Mouse (Mus musculus) right cerebral cortex, postnatal 25 days (tissue): ENCODE results near the gene Rpa1.

Source experiments
- DNase-seq: peaks from one replicate; pipeline ENCODE4 v3.0.0; 2022

Gene Rpa1

DNA sequence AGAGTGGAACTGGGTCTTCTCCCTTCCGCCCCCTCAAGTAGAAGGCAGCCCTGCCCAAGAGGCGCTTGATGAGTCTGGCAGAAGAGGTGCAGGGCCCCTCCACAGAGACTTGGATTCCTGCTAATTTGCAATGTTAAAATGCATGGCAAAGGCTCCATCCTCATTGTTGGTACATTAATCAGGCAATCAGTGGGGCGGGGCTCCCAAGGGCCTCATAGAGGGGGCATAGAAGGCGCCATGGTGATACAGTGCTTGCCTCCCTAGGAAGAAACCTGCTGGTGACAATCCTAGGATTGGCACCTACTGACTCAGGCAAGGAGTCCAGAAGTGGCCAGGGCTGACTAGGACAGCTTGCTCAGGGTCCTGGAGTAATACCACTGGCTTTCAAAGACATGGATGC is 86.4 kb downstream of the Rpa1 start:
- no peak for DNase-seq

DNA sequence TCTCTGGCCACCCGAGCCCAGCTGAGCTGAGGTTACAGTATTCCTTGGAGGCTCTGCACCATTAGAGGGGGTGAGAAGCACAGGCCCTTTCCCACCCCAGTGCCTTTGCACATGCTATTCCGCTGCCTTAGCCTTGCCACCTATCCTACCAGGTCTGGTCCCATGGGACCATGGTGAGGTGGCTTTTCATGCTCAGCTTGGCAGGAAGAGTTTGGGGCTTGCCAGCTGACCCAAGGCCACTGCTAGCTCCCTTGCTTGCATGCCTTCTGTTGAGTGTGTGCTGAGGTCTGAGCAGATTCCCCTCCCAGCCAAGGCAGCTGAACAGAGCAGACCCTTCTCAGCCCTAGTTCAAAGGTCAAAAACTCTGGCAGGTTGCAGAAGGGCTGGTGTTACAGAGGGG is 87.1 kb downstream of the Rpa1 start:
- DNase-seq = no peak

DNA sequence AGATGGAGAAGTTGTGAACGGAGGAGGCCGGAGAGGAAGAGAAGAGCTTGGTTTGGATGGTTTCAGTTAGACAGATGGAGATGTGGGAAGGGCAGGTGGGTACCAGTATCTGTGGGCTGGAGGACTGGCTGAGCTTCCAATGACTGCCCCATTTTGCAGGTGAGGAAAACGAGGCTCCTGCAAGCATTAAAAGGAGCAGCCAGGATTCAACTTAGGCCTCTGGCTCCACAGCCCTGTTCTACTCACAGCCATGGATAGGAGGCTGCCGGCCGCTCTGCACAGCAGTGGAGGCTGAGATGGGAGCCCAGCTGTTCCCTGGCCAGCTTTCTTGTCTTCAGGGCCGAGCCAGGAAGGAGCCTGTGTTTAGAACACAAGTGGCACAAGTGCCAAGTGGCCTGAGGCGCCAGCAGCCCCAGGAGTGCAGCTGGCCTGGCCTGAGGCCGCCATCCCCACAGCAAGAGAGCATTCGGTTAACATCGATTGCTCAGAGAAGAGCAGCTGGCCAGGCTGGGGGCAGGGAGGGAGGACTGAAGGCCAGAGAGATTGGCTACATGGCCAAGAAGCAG is 88.0 kb downstream of the Rpa1 start:
- DNase-seq = no peak

DNA sequence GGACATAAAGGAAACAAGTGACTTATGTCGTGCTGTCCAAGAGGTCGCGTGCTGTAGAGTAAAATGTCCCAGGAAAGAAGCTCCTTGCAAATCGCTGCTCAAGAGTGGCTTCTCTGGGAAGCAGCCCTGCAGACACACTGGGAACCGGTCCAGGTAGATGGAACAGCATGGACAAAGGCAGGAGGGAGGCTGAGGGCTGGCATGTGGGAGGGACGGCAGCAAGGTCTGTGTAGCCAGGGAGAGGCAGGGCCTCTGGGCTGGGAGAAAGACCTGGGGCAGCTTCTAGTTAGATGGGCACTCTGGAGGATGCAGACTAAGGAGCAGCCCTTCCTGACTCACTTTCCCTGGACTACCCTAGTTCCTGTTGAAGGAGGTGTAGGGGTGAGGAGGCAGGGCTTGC is 88.7 kb downstream of the Rpa1 start:
- no peak for DNase-seq

DNA sequence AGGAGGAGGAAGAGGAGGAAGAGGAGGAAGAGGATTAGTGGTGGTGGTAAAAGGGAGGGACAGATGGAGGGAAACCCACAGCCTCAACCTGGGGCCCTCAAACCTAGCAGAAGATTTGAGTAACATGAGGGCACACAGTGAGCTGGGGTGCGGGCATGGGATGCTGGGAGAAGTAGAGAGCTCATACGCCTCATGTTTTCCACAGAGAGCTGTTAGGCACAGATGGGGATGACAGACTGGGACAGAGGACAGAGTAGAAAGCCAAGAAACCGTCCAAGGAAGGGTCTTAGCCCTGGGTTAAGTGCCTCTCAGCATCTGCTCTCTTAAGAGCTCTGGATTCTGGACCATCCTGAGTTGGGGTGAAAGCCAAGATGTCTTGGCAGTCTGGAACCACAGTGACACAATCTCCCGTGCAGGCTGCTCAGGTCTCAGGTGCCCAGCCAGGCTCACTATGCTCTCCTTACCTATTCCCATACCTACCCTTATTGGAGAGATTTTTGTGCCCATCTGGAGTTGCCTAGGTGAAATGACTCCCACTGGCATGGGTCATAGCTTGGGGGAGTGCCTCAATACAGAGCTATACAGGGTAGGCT is 91.0 kb downstream of the Rpa1 start:
- DNase-seq = no peak

DNA sequence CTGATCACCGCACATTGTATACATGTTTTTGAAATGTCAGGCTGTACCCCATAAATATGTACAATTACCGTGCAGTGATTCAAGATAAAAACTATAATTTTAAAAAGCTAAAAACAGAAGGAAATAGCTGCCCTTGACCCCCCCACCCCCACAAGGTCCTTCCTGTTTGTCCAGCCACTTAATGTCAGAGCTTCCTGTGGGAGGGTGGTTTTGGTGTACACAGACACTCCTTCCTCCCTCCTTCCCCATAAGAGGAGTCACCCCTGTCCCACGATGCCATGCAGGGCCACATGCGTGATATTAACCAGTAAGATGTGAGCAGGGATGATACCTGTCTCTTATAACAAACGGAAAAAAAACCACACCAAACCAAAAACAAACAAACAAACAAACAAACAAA is 92.8 kb downstream of the Rpa1 start:
- no peak for DNase-seq

DNA sequence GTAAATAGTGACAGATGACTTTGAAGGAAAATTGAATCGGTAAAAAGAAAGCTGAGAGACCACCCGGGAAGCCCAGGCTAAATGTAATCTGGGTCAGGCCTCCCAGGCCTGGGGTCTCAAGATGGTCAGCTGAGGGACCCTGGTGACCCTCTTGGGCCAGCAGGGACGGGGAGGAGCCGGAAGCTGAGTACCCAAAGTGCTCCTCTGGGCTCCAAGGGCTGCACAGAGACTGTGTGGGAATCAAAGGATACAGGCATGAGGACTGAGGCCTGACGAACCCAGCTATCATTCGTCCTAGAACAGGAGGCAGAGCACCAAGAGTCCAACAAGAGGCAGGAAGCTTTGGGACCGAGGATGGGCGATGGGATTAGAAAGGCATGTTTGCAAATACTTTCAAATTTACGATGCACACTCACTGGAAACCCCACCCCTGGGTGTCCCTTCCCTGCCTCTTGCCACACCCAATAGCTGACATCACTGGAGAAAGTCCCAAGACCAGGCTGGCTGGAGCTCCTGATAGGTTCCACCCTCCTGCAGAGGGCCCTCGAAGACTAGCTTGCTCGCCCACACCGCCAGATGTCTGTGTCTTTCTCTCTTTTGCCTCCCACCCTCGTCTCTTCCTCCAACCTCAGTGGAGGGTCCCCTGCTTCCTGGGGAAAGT is 93.7 kb downstream of the Rpa1 start:
- peak; percentile 70 for DNase-seq

DNA sequence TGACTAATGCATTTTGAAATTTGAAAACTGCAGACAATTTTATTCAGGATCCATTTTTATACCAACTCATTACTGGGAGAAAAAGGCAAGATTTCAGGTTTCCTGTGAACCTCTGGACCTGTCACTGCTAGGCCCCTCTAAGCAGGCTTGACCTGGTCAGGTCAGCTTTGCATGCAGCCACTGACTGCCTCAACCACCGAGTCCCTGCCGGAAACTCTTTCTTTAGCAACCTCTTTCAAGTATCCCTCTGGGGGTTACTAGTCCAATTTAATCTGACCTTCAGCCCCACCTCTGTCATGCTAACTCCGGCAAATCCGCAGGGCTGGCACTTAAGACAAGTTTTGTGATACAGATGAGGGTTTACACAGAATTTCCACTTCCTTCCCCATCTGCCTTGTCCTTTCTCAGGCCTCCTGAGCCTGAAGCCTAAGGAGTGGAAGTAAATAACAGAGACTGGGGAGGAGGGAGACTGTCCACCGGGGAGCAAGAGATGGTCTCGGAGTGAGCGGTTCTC is 96.5 kb downstream of the Rpa1 start:
- DNase-seq = no peak

DNA sequence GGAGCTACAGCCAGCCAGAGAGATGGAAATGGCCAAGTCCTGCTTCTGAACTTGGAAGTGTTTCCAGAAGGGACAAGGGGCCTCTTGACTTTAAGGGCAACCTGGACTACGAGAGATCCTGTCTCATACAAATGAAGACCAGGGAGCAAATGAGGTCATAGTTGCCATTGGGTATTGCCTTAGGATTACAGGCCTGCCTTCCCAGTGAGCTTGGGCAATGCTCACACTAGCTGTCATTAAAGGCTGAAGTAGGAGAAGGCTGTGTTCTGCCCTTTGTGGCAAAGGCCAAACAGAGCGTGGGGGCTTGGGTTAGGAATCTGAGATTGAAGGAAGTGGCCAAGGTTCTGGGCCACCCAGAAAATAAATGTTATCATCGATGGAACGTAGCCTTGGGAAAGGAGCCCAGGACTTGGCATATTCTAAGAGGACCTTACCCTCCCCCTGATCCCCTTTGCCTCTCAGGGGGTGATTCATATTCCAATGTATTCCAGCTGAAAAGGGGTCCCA is 97.1 kb downstream of the Rpa1 start:
- no peak for DNase-seq

DNA sequence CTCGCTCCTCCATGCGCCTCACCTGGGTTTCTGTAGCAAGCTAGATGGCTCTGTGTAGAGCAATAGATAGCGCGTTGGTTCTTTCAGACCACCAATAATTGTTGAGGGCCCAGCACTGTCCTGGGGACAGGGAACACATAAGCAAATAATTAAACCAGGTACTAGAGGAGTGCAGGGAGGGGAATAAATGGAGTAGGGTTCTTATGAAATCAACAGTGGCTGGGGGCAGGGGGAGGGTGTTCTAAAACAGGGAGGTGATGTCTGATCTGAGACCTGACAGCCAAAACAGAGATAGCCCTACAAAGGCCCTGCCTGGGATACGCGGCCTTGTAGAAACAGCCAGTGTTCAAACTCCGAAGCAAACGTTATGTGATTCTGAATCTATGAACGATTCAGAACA is 98.5 kb downstream of the Rpa1 start:
- no peak for DNase-seq
